Mouse (Mus musculus): Measurements from ENCODE around the gene Cerk.

GRCm38 (mm10) chr15:86130657-86131056, 55.3 kb downstream of the Cerk start:
- TF ChIP-seq GATA1 (IDR thresholded peaks at IDR 0.05; ENCODE audit: low read length): no peak
- no peak for TF ChIP-seq TAL1 (IDR thresholded peaks at IDR 0.05; ENCODE audit: low read length)

Measured in erythroblast, embryonic 14.5 days (primary cell).